Mouse (Mus musculus) left cerebral cortex, postnatal 14 days (tissue): ENCODE measurements around the gene 5730522E02Rik. TPM values are rescaled to one million over a fixed set of nuclear protein-coding genes. Genes with fewer than 3 reads are reported as not detected.
A peak's percentile ranks its signal among the peaks of the same experiment; 100 is the strongest.
"Not testable (repeated sequence)": the region's sequence is repeated elsewhere in the genome, so short reads cannot be mapped to it uniquely, and the experiment has no call there.

Experiments
- DNase-seq, 2 experiments: peaks; one replicate each; pipeline ENCODE4 v3.0.0; 2021 to 2022; ENCODE audit warnings: low spot score in 2 of 2, mixed read lengths in 1 of 2
- intact Hi-C: fragments of 180-260 bp; cut with DNase I; formaldehyde crosslinking; loops from one replicate; pipeline ENCODE4 v1.15.1; 2025
- long read RNA-seq, 2 experiments: library from polyadenylated mRNA; stranded (forward); transcript quantifications; one replicate each; pipeline ENCODE4 v2.0.0; 2021
- total RNA-seq, 2 experiments: library from RNA; stranded (reverse); gene quantifications; 2 replicates each; pipeline ENCODE4 v1.2.3; 2021

Gene 5730522E02Rik
- total RNA-seq = 10 to 100 TPM; 11.6 to 14.8 TPM
- long read RNA-seq, experiment 1, partial matches to known transcripts = 0 of 1 reads
- long read RNA-seq, experiment 1, other reads (novel, unspliced or antisense) = 1 of 1 reads
- long read RNA-seq, experiment 2, partial matches to known transcripts = 1 of 5 reads
- long read RNA-seq, experiment 2, other reads (novel, unspliced or antisense) = 3 of 5 reads

GRCm38 (mm10) chr11:26210582-26211180, at the start of gene 5730522E02Rik:
Gene 5730522E02Rik, minus strand, starts transcription at chr11:26210763.
- intact Hi-C loops = no loop called here
- no peak for DNase-seq

DNA sequence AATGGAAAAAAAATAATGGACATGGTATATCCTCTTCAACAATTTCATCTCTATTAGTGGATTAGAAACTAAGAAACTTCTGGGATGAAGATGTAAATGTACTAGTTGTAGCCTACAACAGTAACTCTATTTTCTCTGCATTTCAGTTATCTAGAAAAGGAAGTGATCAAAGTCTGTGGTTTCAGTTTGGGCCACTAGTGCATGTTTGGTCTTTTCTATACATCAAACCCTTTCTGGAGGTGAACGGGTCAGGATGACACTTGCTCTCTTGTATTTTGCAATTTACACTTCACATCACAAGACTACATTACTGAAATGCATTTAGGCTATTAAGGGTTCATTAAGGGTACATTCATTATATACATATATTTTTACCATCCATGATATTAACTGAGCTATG, 26.0 kb upstream of the 5730522E02Rik start:
- no peak for DNase-seq
- intact Hi-C loops = no loop called here

DNA sequence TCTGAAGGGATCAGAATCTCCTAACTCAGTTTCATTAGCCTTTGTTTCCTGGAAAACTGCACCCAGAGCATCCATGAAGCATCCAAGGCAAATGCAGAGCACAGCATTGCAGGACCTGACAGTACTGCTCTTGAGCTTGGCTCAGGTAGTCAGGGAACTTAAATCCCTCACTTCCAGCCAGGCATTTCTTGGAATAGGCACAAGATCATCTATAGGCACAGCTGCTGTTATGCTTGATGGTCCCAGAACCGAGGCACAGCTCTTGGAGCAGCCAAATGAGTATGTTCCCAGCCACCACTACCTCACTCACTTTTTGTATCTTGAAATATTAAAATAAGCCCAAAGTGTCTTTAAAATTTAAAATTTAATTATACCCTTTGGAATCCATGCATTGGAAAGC, 19.3 kb upstream of the 5730522E02Rik start:
- intact Hi-C loops = no loop called here
- DNase-seq = no peak

DNA sequence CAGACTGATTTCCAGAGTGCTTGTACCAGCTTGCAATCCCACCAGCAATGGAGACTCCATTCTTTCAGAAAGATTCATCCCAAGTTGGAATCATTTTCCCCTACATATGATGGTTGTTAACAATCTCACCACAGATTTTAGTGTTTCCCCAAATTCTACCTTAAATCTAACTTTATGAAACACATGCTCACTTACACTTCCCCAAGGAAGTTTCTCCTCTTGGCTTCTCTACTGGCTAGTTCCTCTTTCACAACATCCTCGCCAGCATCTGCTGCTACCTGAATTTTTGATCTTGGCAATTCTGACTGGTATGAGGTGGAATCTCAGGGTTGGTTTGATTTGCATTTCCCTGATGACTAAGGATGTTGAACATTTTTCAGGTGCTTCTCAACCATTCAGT, 3.1 kb upstream of the 5730522E02Rik start:
- DNase-seq, intact Hi-C loops: not testable (repeated sequence)

GRCm38 (mm10) chr11:26209811-26210581, 567 bp downstream of the 5730522E02Rik start:
- intact Hi-C loops = loop anchor here (10.0 kb wide), 1 partner anchor 755 kb away; no protein-coding TSS in a partner anchor

GRCm38 (mm10) chr11:26203466-26203865, 7.1 kb downstream of the 5730522E02Rik start:
- intact Hi-C loops = loop anchor here (10.0 kb wide), 1 partner anchor 761 kb away; no protein-coding TSS in a partner anchor
- no peak for DNase-seq

More at GRCm38 (mm10) chr11:26209811-26210581, 567 bp downstream of the 5730522E02Rik start:
- peak; percentile 24 to 37 for DNase-seq

DNA sequence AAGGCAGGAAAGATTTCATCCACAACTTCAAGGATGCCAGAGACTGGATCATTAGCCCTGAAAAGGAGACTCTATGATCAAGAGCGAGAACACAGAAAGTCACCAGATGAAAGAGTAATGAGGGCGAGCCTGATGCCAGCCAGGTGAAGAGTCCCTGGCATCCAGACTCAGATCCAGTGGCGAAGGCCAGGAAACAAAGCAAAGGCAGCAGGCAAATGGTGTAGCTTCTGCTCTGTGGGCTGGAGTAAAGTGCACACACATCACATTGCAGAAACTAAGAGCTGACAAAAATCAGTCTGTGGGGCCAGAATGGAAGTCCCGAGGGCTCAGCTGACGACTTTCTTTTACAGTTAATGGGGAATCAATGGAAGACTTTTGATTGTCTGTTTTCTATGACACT, 7.7 kb downstream of the 5730522E02Rik start:
- DNase-seq = no peak
- intact Hi-C loops = loop anchor here (10.0 kb wide), 1 partner anchor 762 kb away; no protein-coding TSS in a partner anchor

- no peak for DNase-seq
- intact Hi-C loops = loop anchor here (10.0 kb wide), 1 partner anchor 763 kb away; no protein-coding TSS in a partner anchor
These were observed 8.8 kb downstream of the 5730522E02Rik start for GRCm38 (mm10) chr11:26201778-26202097.

DNA sequence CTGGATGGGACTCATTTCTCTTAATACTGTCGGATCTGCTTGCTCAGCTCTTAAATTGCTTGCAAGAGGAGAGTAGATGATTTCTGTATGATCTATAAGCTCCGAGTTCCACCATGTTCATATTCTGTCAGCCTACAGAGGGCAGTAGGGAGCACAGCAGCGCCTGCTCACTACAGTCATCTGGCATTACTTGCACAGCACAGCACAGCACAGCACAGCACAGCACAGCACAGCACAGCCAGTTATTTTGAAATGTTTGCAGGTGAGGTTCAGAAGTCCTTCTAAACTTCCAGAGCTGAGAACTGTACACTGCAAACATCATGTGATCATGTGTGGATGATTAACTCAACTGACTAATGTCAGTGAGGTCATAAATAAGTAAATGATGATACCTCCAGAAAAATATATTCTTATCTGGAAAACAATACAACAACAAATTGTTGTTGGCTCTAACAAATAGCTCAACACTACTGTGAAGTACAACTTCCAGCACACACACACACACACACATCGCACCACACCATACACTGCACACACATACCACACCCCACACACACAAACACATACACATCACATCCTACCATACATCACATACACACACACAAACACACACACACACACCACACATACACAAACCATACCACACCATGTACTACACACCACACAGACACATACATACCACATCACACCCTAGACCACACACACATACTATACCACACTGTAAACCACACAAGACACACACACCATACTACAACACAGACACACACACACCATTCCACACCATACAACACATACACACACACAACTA, 9.4 kb downstream of the 5730522E02Rik start:
- intact Hi-C loops = loop anchor here (10.0 kb wide), 1 partner anchor 764 kb away; no protein-coding TSS in a partner anchor
- DNase-seq = peak; percentile 61 to 65

- no peak for DNase-seq
- intact Hi-C loops = no loop called here
These were observed 15.1 kb downstream of the 5730522E02Rik start for GRCm38 (mm10) chr11:26195468-26195867.

GRCm38 (mm10) chr11:26187231-26187967, 23.2 kb downstream of the 5730522E02Rik start:
- DNase-seq = no peak
- intact Hi-C loops = no loop called here

GRCm38 (mm10) chr11:26170572-26170971, 40.0 kb downstream of the 5730522E02Rik start:
- no peak for DNase-seq
- intact Hi-C loops = no loop called here

DNA sequence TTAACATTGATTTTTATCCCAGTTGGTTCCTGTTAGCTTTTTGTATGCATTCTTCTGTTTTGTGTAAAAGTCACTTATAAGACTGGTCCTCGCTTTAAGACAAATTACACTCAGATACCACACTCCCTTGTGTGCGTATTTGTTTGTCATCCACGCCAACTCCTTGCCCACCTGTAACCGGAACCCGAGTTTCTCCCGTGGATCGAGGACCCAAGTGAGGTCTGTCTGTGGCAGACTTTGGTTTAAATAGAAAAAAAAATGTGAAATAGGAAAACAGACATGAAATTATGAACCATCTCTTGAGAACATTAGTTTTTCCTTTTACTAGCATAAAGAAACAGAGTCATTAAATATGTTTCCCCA, 43.0 kb downstream of the 5730522E02Rik start:
- DNase-seq = no peak
- intact Hi-C loops = no loop called here

GRCm38 (mm10) chr11:26166966-26167608, 43.5 kb downstream of the 5730522E02Rik start:
- DNase-seq = no peak
- intact Hi-C loops = no loop called here

- peak; percentile 18 to 59 for DNase-seq
- intact Hi-C loops = no loop called here
These were observed 45.8 kb downstream of the 5730522E02Rik start for GRCm38 (mm10) chr11:26164651-26165259.

DNA sequence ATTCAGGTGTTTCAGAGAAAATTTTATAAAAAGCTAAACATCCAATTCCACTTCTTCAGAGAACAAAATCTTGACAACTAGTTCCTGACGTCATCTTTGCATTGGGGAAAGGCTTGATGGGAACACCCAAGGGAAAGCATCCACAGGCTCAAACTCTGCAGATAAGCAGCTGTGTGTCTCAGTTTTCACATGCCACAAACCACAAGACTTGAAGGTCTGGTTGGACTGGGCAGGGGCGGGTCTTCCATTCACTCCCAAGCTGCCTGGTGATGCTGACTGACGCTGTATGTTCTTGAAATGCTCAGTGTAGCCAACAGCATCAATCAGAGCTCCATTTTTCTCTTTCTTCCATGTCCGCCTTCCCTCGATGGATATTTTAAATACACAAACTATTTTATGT, 49.2 kb downstream of the 5730522E02Rik start:
- DNase-seq = no peak
- intact Hi-C loops = no loop called here

- intact Hi-C loops = no loop called here
- DNase-seq = no peak
These were observed 51.5 kb downstream of the 5730522E02Rik start for GRCm38 (mm10) chr11:26159033-26159432.

- intact Hi-C loops = no loop called here
- DNase-seq = no peak
These were observed 70.5 kb downstream of the 5730522E02Rik start for GRCm38 (mm10) chr11:26140024-26140423.
